Mouse (Mus musculus) heart, embryonic 11.5 days (tissue): Measurements from ENCODE around the gene 2700049A03Rik. TPM values are rescaled to one million over a fixed set of nuclear protein-coding genes. Genes with fewer than 3 reads are reported as not detected.

ENCODE experiments used
- ATAC-seq: fragments of 200-750 bp; cut with Nextera tagmentation; replicated peaks from 2 replicates; pipeline ENCODE4 v1.8.0; 2017; ENCODE audit warnings: moderate library complexity; ENCODE audit not compliant: insufficient number of reproducible peaks, low FRiP score, low TSS enrichment
- H3K27ac ChIP-seq: fragments of 300-500 bp; sonication (generic); 2 replicates; pipeline ENCODE4 v1.5.1; 2014; ENCODE audit warnings: mild to moderate bottlenecking, low read depth, low read length
- H3K27me3 ChIP-seq: fragments of 300-500 bp; sonication (generic); 2 replicates; pipeline ENCODE4 v1.6.1; 2014; ENCODE audit warnings: mild to moderate bottlenecking, low read length, mixed read lengths; ENCODE audit not compliant: control insufficient read depth, insufficient read depth
- H3K36me3 ChIP-seq: fragments of 300-500 bp; sonication (generic); 2 replicates; pipeline ENCODE4 v1.6.1; 2014; ENCODE audit warnings: mild to moderate bottlenecking, low read length, moderate library complexity, mixed read lengths; ENCODE audit not compliant: control insufficient read depth, insufficient read depth
- H3K4me1 ChIP-seq: fragments of 300-500 bp; sonication (generic); 2 replicates; pipeline ENCODE4 v1.6.1; 2014; ENCODE audit warnings: low read length; ENCODE audit not compliant: control insufficient read depth, insufficient read depth
- H3K4me2 ChIP-seq: fragments of 300-500 bp; sonication (generic); 2 replicates; pipeline ENCODE4 v1.6.1; 2014; ENCODE audit warnings: mild to moderate bottlenecking, moderate library complexity
- H3K4me3 ChIP-seq: fragments of 300-500 bp; sonication (generic); 2 replicates; pipeline ENCODE4 v1.5.1; 2014; ENCODE audit warnings: low read depth, low read length
- H3K9ac ChIP-seq: fragments of 300-500 bp; sonication (generic); 2 replicates; pipeline ENCODE4 v1.6.1; 2014; ENCODE audit warnings: mild to moderate bottlenecking, low read depth, low read length, moderate library complexity
- H3K9me3 ChIP-seq: fragments of 300-500 bp; sonication (generic); replicated peaks from 2 replicates; pipeline ENCODE4 v1.6.1; 2016; ENCODE audit warnings: low read length; ENCODE audit not compliant: control insufficient read depth
- WGBS: fragments of 180-500 bp; shearing (Covaris S2); extraction: QIAGEN DNeasy Blood & Tissue Kit; methylation state at CpG from one replicate; pipeline ENCODE4 v1.1.7; 2014; ENCODE audit not compliant: insufficient replicate concordance; 5-methylcytosine and 5-hydroxymethylcytosine counted together
- polyA plus RNA-seq: library from polyadenylated mRNA; unstranded; fragments of >200 nt; fragmentation: Nextera tagmentation; extraction: Ambion mirVana; gene quantifications from 2 replicates; pipeline ENCODE4 v1.2.1, GENCODE M21; 2014

The 2700049A03Rik gene
- polyA plus RNA-seq, 1 experiment from 2014 or later, result 15.4 TPM

DNA sequence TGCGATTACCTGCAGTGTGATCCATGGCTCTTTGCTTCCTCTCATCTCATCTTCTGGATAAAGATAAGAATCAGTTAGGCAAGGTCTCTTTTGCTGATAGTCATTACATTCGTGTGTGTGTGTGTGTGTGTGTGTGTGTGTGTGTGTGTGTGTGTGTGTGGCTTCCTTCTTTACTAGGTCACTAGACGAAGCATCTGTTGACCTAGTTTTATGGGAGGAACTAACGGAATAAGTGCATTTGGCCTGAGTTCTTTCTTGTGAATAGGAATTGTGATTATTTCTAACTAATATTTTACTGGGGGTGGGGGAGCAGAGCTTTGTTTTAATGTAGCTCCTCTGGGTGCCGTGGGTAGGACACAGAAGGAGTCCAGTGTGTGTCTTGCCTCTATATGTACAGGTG lies 96.8 kb downstream of the 2700049A03Rik start:
- no peak for ATAC-seq
- H3K27me3 ChIP-seq, result no peaks in the 10 kb centered on the region
- no peak overlapping the region for H3K27ac ChIP-seq
- no peaks in the 10 kb centered on the region for H3K9me3 ChIP-seq
- H3K4me1 ChIP-seq, result peaks cover 18% of the 10 kb centered on the region
- WGBS, result 79% methylated on average over 5 of the region's 5 CpGs
- no peak overlapping the region for H3K4me3 ChIP-seq
- H3K4me2 ChIP-seq, result no peak overlapping the region
- no peak overlapping the region for H3K9ac ChIP-seq
- no peaks in the 10 kb centered on the region for H3K36me3 ChIP-seq

GRCm38 (mm10) chr12:71237074-71237473 lies 100.4 kb downstream of the 2700049A03Rik start:
- WGBS, result 89% methylated on average over 4 of the region's 4 CpGs
- no peak for ATAC-seq
- peaks cover 3% of the 10 kb centered on the region for H3K9me3 ChIP-seq
- H3K36me3 ChIP-seq, result peaks cover 13% of the 10 kb centered on the region
- no peak overlapping the region for H3K9ac ChIP-seq
- H3K4me3 ChIP-seq, result no peak overlapping the region
- peaks cover 10% of the 10 kb centered on the region; the same call in 1 of the 2 replicates for H3K4me1 ChIP-seq
- no peak overlapping the region for H3K27ac ChIP-seq
- H3K27me3 ChIP-seq, result no peaks in the 10 kb centered on the region
- H3K4me2 ChIP-seq, result no peak overlapping the region

DNA sequence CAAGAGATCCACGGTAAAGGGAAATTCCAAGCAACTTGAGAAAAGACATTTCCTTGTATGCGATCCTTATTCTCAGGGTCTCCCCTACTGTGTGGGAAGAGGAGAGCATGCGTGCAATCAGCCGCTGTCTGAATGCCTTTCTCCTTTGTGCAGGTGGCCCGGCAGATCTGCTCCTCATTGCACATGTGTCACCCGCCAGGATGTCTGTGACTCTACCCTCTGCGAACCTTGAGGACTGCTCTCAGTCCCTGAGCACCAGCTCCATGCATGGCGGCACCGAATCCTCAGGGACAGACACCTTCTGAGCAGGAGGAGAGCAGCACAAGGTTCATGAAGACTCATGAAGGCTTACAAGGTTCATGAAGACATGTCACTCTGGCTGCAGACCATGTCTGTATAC lies 106.1 kb downstream of the 2700049A03Rik start:
- Histone ChIP-seq H3K36me3 (peaks cover 35% of the 10 kb centered on the region), H3K4me2 (no peak overlapping the region), H3K4me3 (no peak overlapping the region), H3K9ac (no peak overlapping the region), H3K27me3 (no peaks in the 10 kb centered on the region), H3K27ac (no peak overlapping the region), H3K4me1 (0 out of 2 replicates have a peak, but pooled peaks cover 3% of the 10 kb centered on the region), H3K9me3 (peaks cover 20% of the 10 kb centered on the region)
- ATAC-seq, result no peak
- 97% methylated on average over 9 of the region's 9 CpGs for WGBS

- ATAC-seq, result no peak
- Histone ChIP-seq H3K27ac (no peak overlapping the region), H3K9ac (no peak overlapping the region), H3K4me2 (no peak overlapping the region), H3K4me1 (0 out of 2 replicates have a peak, but pooled peaks cover 3% of the 10 kb centered on the region), H3K27me3 (no peaks in the 10 kb centered on the region), H3K9me3 (peaks cover 20% of the 10 kb centered on the region), H3K4me3 (no peak overlapping the region), H3K36me3 (peaks cover 32% of the 10 kb centered on the region)
- 69% methylated on average over 11 of the region's 11 CpGs for WGBS
Measured at GRCm38 (mm10) chr12:71244766-71245390, 108.2 kb downstream of the 2700049A03Rik start.

- Histone ChIP-seq H3K4me1 (0 out of 2 replicates have a peak, but pooled peaks cover 3% of the 10 kb centered on the region), H3K27ac (no peak overlapping the region), H3K4me3 (no peak overlapping the region), H3K36me3 (peaks cover 20% of the 10 kb centered on the region), H3K9ac (no peak overlapping the region), H3K4me2 (no peak overlapping the region), H3K9me3 (peaks cover 16% of the 10 kb centered on the region), H3K27me3 (no peaks in the 10 kb centered on the region)
- 67% methylated on average over 8 of the region's 8 CpGs for WGBS
- no peak for ATAC-seq
Measured at GRCm38 (mm10) chr12:71247191-71247590, 110.5 kb downstream of the 2700049A03Rik start.

- WGBS, result 58% methylated on average over 9 of the region's 9 CpGs
- Histone ChIP-seq H3K4me2 (no peak overlapping the region), H3K36me3 (peaks cover under 1% of the 10 kb centered on the region), H3K4me1 (0 out of 2 replicates have a peak, but pooled peaks cover 3% of the 10 kb centered on the region), H3K9me3 (no peaks in the 10 kb centered on the region), H3K27me3 (no peaks in the 10 kb centered on the region), H3K9ac (0 out of 2 replicates have a peak overlapping the region, but pooled peaks have one; percentile 24), H3K27ac (no peak overlapping the region), H3K4me3 (no peak overlapping the region)
- ATAC-seq, result no peak
Measured at GRCm38 (mm10) chr12:71249348-71249747, 112.7 kb downstream of the 2700049A03Rik start.

DNA sequence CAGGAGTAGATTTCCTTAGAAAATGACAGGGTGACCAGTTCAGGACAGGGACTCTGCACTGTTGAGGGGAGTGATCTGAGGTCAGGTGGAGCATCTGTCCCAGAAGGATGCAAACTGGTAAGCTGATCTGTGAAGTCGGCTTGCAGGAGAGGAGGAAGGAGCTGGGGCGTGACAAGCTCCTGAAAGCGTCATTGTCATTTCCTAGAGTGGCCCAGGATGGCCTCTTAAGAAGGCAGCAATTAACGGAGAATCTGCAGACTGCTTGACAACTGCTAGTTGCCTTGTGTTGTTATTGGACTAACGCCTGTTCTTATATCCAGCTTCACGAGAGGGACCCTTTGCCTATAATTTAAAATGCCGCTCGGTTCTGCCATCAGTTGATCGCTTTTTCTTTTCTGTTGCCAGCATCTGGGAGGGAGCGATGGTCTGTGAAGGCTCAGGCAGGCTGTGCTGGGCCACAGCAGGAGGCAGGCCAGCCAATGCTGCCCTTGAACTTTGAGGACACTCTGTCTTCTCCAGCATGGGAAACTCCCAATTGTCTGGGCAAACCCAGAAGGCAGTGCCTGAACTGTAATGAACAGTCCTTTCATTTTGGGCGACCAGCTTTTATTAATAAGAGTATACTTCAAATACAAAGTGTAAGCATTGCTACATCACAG lies 116.0 kb downstream of the 2700049A03Rik start:
- H3K27ac ChIP-seq, result no peak overlapping the region
- no peak overlapping the region for H3K9ac ChIP-seq
- H3K27me3 ChIP-seq, result no peaks in the 10 kb centered on the region
- H3K9me3 ChIP-seq, result no peaks in the 10 kb centered on the region
- WGBS, result 47% methylated on average over 11 of the region's 11 CpGs
- H3K36me3 ChIP-seq, result no peaks in the 10 kb centered on the region
- no peak overlapping the region for H3K4me3 ChIP-seq
- no peaks in the 10 kb centered on the region for H3K4me1 ChIP-seq
- no peak overlapping the region for H3K4me2 ChIP-seq
- ATAC-seq, result no peak

- H3K9ac ChIP-seq, result no peak overlapping the region
- no peak overlapping the region for H3K27ac ChIP-seq
- H3K9me3 ChIP-seq, result no peaks in the 10 kb centered on the region
- no peak overlapping the region for H3K4me3 ChIP-seq
- H3K4me2 ChIP-seq, result no peak overlapping the region
- no peaks in the 10 kb centered on the region for H3K4me1 ChIP-seq
- 76% methylated on average over 7 of the region's 7 CpGs for WGBS
- no peaks in the 10 kb centered on the region for H3K36me3 ChIP-seq
- no peak for ATAC-seq
- no peaks in the 10 kb centered on the region for H3K27me3 ChIP-seq
Measured at GRCm38 (mm10) chr12:71254779-71255178, 118.1 kb downstream of the 2700049A03Rik start.
